Mouse (Mus musculus): Measurements from ENCODE around the gene Fmo4. TPM values are rescaled to one million over a fixed set of nuclear protein-coding genes. Genes with fewer than 3 reads are reported as not detected.
A peak's percentile ranks its signal among the peaks of the same experiment; 100 is the strongest.

The Fmo4 gene
- total and polyA plus RNA-seq, 2 experiments from 2014 or later: 0.52 to 1.1 TPM

DNA sequence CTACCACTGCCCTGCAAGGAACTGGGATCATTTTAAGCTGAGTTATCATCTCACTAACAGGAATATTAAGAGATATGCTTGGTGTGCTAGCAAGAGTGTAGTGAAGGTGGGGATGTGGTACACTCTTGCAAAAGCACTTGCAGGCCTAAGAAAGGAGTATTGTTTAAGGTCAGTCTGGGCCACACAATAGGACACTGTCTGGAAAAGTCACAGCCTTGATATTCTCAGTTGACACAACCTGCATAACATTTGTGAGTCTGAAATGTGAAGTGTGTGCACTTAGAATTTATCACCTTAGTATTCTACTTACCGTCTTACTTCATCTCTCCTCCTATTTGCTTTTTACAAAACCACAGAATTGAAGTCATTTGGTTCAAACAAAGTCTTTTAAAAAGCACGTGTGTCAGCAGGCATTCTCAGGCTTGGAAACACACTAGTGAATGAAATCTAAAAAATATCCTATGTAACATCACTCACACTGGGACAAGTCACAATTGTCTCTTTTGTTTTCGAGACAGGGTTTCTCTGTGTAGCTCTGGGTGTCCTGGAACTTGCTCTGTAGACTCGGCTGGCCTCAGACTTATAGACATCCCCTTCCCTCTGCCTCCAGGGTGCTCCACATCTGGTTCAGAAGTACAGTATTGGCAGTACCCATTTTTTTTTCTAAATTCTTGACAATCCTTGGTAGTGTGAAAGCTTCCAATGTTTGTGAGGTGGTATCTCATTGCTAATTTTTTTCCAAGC is 42.0 kb downstream of the Fmo4 start:
- Histone ChIP-seq H3K36me3 (ENCODE audit: insufficient read depth, low read length) (no peaks in the 10 kb centered on the region), H3K27me3 (ENCODE audit: insufficient read depth, low read length) (no peaks in the 10 kb centered on the region), H3K4me1 (ENCODE audit: insufficient read depth, low read length) (no peaks in the 10 kb centered on the region), H3K27ac (no peak overlapping the region), H3K4me3 (ENCODE audit: low read length) (no peak overlapping the region), H3K4me2 (ENCODE audit: low read depth, low read length) (no peak overlapping the region), H3K9me3 (ENCODE audit: low read length) (no peaks in the 10 kb centered on the region), H3K9ac (replicated peaks; ENCODE audit: low read length) (no peak overlapping the region)
- DNase-seq (ENCODE audit: low spot score) (no peak), ATAC-seq (no peak)
- no peak for TF ChIP-seq CTCF (IDR thresholded peaks at IDR 0.05; ENCODE audit: low read depth)
- 44% methylated on average over 4 of the region's 4 CpGs for WGBS

GRCm38 (mm10) chr1:162752009-162752408 is 61.8 kb downstream of the Fmo4 start:
- no peak for TF ChIP-seq CTCF (IDR thresholded peaks at IDR 0.05; ENCODE audit: low read depth)
- no peak overlapping the region for H3K9ac ChIP-seq (replicated peaks; ENCODE audit: low read length)
- no peaks in the 10 kb centered on the region for H3K9me3 ChIP-seq (ENCODE audit: low read length)
- H3K4me1 ChIP-seq (ENCODE audit: insufficient read depth, low read length): no peaks in the 10 kb centered on the region
- H3K4me3 ChIP-seq (ENCODE audit: low read length): no peak overlapping the region
- H3K4me2 ChIP-seq (ENCODE audit: low read depth, low read length): no peak overlapping the region
- no peak overlapping the region for H3K27ac ChIP-seq
- DNase-seq (ENCODE audit: low spot score) (no peak), ATAC-seq (no peak)
- H3K27me3 ChIP-seq (ENCODE audit: insufficient read depth, low read length): no peaks in the 10 kb centered on the region
- H3K36me3 ChIP-seq (ENCODE audit: insufficient read depth, low read length): no peaks in the 10 kb centered on the region
- 89% methylated on average over 6 of the region's 6 CpGs for WGBS

DNA sequence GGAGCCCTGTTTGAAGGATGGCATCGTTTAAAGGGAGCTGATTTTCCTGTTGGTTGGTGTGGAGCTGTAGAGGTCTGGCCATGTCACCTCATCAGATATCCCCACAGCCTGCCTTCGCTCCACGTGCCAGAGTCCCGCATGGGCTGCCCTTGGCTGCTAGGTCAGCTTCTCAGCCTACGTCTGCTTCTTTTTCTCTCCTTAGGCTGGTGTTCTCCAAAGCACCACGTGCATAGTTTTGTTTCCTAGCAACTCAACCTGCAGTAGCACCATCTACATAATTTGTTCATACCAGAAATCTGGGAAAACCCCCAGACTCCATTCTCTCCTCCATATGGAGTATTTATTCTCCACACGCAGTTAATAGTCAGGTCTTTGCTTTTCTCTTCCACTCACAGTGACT is 64.2 kb downstream of the Fmo4 start:
- 0 out of 2 replicates have a peak, but pooled peaks have one; percentile 40 for ATAC-seq
- H3K4me3 ChIP-seq (ENCODE audit: low read length): no peak overlapping the region
- H3K9ac ChIP-seq (replicated peaks; ENCODE audit: low read length): no peak overlapping the region
- no peak overlapping the region for H3K27ac ChIP-seq
- no peaks in the 10 kb centered on the region for H3K27me3 ChIP-seq (ENCODE audit: insufficient read depth, low read length)
- no peak for DNase-seq (ENCODE audit: low spot score)
- H3K36me3 ChIP-seq (ENCODE audit: insufficient read depth, low read length): no peaks in the 10 kb centered on the region
- H3K9me3 ChIP-seq (ENCODE audit: low read length): no peaks in the 10 kb centered on the region
- 52% methylated on average over 7 of the region's 7 CpGs for whole genome bisulfite sequencing
- H3K4me1 ChIP-seq (ENCODE audit: insufficient read depth, low read length): no peaks in the 10 kb centered on the region
- no peak for TF ChIP-seq CTCF (IDR thresholded peaks at IDR 0.05; ENCODE audit: low read depth)
- no peak overlapping the region for H3K4me2 ChIP-seq (ENCODE audit: low read depth, low read length)

DNA sequence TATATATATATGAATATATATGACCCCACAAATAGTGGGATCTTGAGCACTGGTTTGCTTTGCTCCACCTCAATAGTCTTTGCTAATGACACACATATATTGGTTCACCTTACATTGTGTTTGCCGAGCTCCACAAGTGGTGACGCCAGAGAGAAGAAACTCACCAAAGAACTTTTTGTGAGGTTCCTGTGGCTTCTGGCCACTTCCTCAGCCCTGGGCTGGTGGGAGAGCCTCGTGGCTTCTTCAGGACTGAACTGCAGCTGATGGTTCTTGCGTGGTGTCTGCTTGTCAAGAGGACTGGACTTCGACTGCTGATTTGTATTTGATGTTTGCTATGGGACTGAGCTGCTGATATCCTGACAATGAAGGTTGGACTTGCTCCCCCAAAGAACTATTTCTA is 65.0 kb downstream of the Fmo4 start:
- Histone ChIP-seq H3K27ac (no peak overlapping the region), H3K27me3 (ENCODE audit: insufficient read depth, low read length) (no peaks in the 10 kb centered on the region), H3K4me3 (ENCODE audit: low read length) (no peak overlapping the region), H3K9ac (replicated peaks; ENCODE audit: low read length) (no peak overlapping the region), H3K36me3 (ENCODE audit: insufficient read depth, low read length) (no peaks in the 10 kb centered on the region), H3K4me2 (ENCODE audit: low read depth, low read length) (no peak overlapping the region), H3K4me1 (ENCODE audit: insufficient read depth, low read length) (no peaks in the 10 kb centered on the region), H3K9me3 (ENCODE audit: low read length) (no peaks in the 10 kb centered on the region)
- ATAC-seq: no peak
- no peak for DNase-seq (ENCODE audit: low spot score)
- TF ChIP-seq CTCF (IDR thresholded peaks at IDR 0.05; ENCODE audit: low read depth): no peak
- WGBS: 92% methylated on average over 5 of the region's 5 CpGs

Other genes with a start within 250 kb of the Fmo4 start
- gene Vamp4, start 243.5 kb downstream of the Fmo4 start, total RNA-seq (2014; rRNA removed): 23.6 and 24.7 TPM in 2 replicates
- gene Vamp4, start 243.5 kb downstream of the Fmo4 start, polyA plus RNA-seq (2015; fragmentation: Nextera tagmentation; extraction: Ambion mirVana): 77.7 and 78.2 TPM in 2 replicates
- gene Myoc, start 174.8 kb downstream of the Fmo4 start, total RNA-seq (2014; rRNA removed): 0.11 and 0.68 TPM in 2 replicates
- 0.53 and 0.71 TPM in 2 replicates for gene Myoc, start 174.8 kb downstream of the Fmo4 start, polyA plus RNA-seq (2015; fragmentation: Nextera tagmentation; extraction: Ambion mirVana)
- not detected in 2 replicates for gene Myocos, start 155.8 kb downstream of the Fmo4 start, total RNA-seq (2014; rRNA removed)
- gene Myocos, start 155.8 kb downstream of the Fmo4 start, polyA plus RNA-seq (2015; fragmentation: Nextera tagmentation; extraction: Ambion mirVana): not detected in 2 replicates
- gene Prrc2c, start 73.4 kb downstream of the Fmo4 start, total RNA-seq (2014; rRNA removed): 58.9 and 68.6 TPM in 2 replicates
- gene Prrc2c, start 73.4 kb downstream of the Fmo4 start, polyA plus RNA-seq (2015; fragmentation: Nextera tagmentation; extraction: Ambion mirVana): 133 and 148 TPM in 2 replicates
- gene Fmo1, start 52.6 kb upstream of the Fmo4 start, total RNA-seq (2014; rRNA removed): 45.3 and 48.8 TPM in 2 replicates
- 33.2 and 36.8 TPM in 2 replicates for gene Fmo1, start 52.6 kb upstream of the Fmo4 start, polyA plus RNA-seq (2015; fragmentation: Nextera tagmentation; extraction: Ambion mirVana)
- 0.14 and 1.1 TPM in 2 replicates for gene Fmo2, start 84.8 kb upstream of the Fmo4 start, total RNA-seq (2014; rRNA removed)
- gene Fmo2, start 84.8 kb upstream of the Fmo4 start, polyA plus RNA-seq (2015; fragmentation: Nextera tagmentation; extraction: Ambion mirVana): 0.44 and 0.68 TPM in 2 replicates
- not detected in 2 replicates for gene Fmo6, start 123.5 kb upstream of the Fmo4 start, total RNA-seq (2014; rRNA removed)
- not detected in 2 replicates for gene Fmo6, start 123.5 kb upstream of the Fmo4 start, polyA plus RNA-seq (2015; fragmentation: Nextera tagmentation; extraction: Ambion mirVana)
- gene Fmo3, start 170.6 kb upstream of the Fmo4 start, total RNA-seq (2014; rRNA removed): not detected in 2 replicates
- not detected in 2 replicates for gene Fmo3, start 170.6 kb upstream of the Fmo4 start, polyA plus RNA-seq (2015; fragmentation: Nextera tagmentation; extraction: Ambion mirVana)